Mouse (Mus musculus): Measurements from ENCODE around the gene Cybrd1. TPM values are rescaled to one million over a fixed set of nuclear protein-coding genes. Genes with fewer than 3 reads are reported as not detected.

Gene Cybrd1
- polyA plus RNA-seq (2012; rRNA removed), result 1.5 and 1.8 TPM in 2 replicates

DNA sequence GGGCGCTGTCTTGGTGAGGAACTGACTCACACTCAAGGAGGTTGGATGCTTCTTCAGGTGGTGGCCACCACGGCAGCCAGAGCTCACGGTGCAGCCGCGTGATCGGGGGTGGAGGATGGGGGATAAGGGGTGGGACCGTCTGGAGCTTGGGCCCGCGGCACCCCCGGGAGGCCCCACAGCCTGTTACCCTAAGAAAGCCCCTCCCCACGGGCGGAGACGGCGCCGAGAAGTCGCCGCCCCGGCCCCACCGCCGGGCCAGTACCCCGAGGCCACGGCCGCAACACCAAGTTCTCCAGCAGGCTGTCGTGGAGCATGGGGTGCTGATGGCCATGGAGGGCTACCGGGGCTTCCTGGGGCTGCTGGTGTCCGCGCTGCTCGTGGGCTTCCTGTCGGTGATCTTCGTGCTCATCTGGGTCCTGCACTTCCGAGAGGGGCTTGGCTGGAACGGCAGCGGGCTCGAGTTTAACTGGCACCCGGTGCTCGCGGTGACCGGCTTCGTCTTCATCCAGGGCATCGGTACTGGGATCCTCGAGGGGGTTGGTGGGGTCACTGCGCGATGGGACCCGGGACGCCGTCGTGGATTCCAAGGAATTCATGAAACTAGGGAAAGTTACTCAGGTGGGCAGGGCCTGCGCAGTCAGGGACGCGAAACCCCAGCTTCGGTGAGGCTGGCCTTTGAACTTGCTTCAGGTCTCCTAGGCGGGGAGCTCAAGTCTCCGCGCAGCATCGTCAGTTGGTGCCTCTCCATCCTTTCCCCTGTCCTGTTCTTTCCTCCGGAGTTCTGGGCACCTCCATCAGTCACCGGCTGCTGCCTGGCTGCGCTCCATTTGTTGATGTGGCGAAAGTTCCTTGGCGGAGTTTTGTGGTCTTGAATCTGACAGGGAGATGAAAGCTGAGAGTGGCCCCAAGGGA, at the start of gene Cybrd1:
Gene Cybrd1 (plus strand): TSS at position 127 of the 912 bp plus-strand sequence.

Other genes starting within 250 kb of the Cybrd1 start
- 4.2 and 4.6 TPM in 2 replicates for gene Dcaf17, start 62.6 kb upstream of the Cybrd1 start, polyA plus RNA-seq (2012; rRNA removed)
- 3.9 and 4.2 TPM in 2 replicates for gene Mettl8, start 62.3 kb upstream of the Cybrd1 start, polyA plus RNA-seq (2012; rRNA removed)
- 22.9 and 24.1 TPM in 2 replicates for gene Dync1i2, start 93.8 kb downstream of the Cybrd1 start, polyA plus RNA-seq (2012; rRNA removed)
- gene Slc25a12, start 249.8 kb downstream of the Cybrd1 start, polyA plus RNA-seq (2012; rRNA removed), result 13.6 and 14.7 TPM in 2 replicates